Mouse (Mus musculus): Measurements from ENCODE around the gene Mpnd.

Mpnd gene

GRCm38 (mm10) chr17:56005415-56006061 is at the start of gene Mpnd, which contains the start of gene Stap2:
TSS of gene Mpnd (plus strand) at chr17:56005711.
TSS of gene Stap2 (minus strand) at chr17:56005584.
- DNase-seq (ENCODE audit: low spot score), result peak; percentile 79

- peak; percentile 80 for DNase-seq (ENCODE audit: low spot score)
These were observed 49.4 kb upstream of the Mpnd start for GRCm38 (mm10) chr17:55956129-55956528.

- no peak for DNase-seq (ENCODE audit: low spot score)
These were observed 48.9 kb upstream of the Mpnd start for GRCm38 (mm10) chr17:55956591-55956990.

- DNase-seq (ENCODE audit: low spot score), result peak; percentile 73
These were observed 48.3 kb upstream of the Mpnd start for GRCm38 (mm10) chr17:55957168-55957567.

GRCm38 (mm10) chr17:55957726-55958583 is 47.6 kb upstream of the Mpnd start:
- no peak for DNase-seq (ENCODE audit: low spot score)

GRCm38 (mm10) chr17:55958584-55958886 is 47.0 kb upstream of the Mpnd start:
- no peak for DNase-seq (ENCODE audit: low spot score)

- DNase-seq (ENCODE audit: low spot score), result peak; percentile 94
These were observed 46.4 kb upstream of the Mpnd start, which contains the start of gene Yju2 for GRCm38 (mm10) chr17:55958918-55959728. TSS of gene Yju2 (plus strand) at chr17:55959099.

- no peak for DNase-seq (ENCODE audit: low spot score)
These were observed 45.4 kb upstream of the Mpnd start for GRCm38 (mm10) chr17:55959946-55960740.

GRCm38 (mm10) chr17:55960791-55961190 is 44.7 kb upstream of the Mpnd start:
- DNase-seq (ENCODE audit: low spot score), result no peak

- no peak for DNase-seq (ENCODE audit: low spot score)
These were observed 43.9 kb upstream of the Mpnd start for GRCm38 (mm10) chr17:55961631-55962030.

GRCm38 (mm10) chr17:55963171-55963570 is 42.3 kb upstream of the Mpnd start:
- no peak for DNase-seq (ENCODE audit: low spot score)

GRCm38 (mm10) chr17:55964496-55964895 is 41.0 kb upstream of the Mpnd start:
- DNase-seq (ENCODE audit: low spot score), result no peak

GRCm38 (mm10) chr17:55964996-55965395 is 40.5 kb upstream of the Mpnd start:
- no peak for DNase-seq (ENCODE audit: low spot score)

- no peak for DNase-seq (ENCODE audit: low spot score)
These were observed 38.3 kb upstream of the Mpnd start for GRCm38 (mm10) chr17:55967186-55967585.

- DNase-seq (ENCODE audit: low spot score), result no peak
These were observed 37.3 kb upstream of the Mpnd start for GRCm38 (mm10) chr17:55968210-55968609.

- no peak for DNase-seq (ENCODE audit: low spot score)
These were observed 36.0 kb upstream of the Mpnd start for GRCm38 (mm10) chr17:55969560-55969959.

GRCm38 (mm10) chr17:55969966-55970891 is 35.3 kb upstream of the Mpnd start, which contains the start of gene Shd:
TSS of gene Shd (plus strand) at chr17:55970467.
- DNase-seq (ENCODE audit: low spot score), result no peak

- DNase-seq (ENCODE audit: low spot score), result no peak
These were observed 34.1 kb upstream of the Mpnd start for GRCm38 (mm10) chr17:55971453-55971852.

GRCm38 (mm10) chr17:55976255-55976862 is 29.2 kb upstream of the Mpnd start:
- peak; percentile 78 for DNase-seq (ENCODE audit: low spot score)

GRCm38 (mm10) chr17:55977301-55977700 is 28.2 kb upstream of the Mpnd start:
- DNase-seq (ENCODE audit: low spot score), result no peak

Measured in lung, postnatal 25 days (tissue).